Mouse (Mus musculus) frontal cortex, postnatal 14 days (tissue): ENCODE data around the gene Yrdc.

Experiments used
- DNase-seq, 2 experiments: peaks; one replicate each; pipeline ENCODE4 v3.0.0; 2022; ENCODE audit warnings: low spot score in 2 of 2

Yrdc gene

GRCm38 (mm10) chr4:124850261-124850913, at the start of gene Yrdc:
TSS of gene Yrdc (plus strand) at chr4:124850679.
- DNase-seq, result peak; percentile 86 to 93

- peak; percentile 75 to 84 for DNase-seq
These were observed 48.7 kb upstream of the Yrdc start, which contains the start of gene Mtf1 for GRCm38 (mm10) chr4:124801552-124802308. TSS of gene Mtf1 (plus strand) at chr4:124802104.

- DNase-seq, result peak; percentile 92 to 93
These were observed 47.9 kb upstream of the Yrdc start for GRCm38 (mm10) chr4:124802309-124803260.

- no peak for DNase-seq
These were observed 47.1 kb upstream of the Yrdc start for GRCm38 (mm10) chr4:124803406-124803805.

GRCm38 (mm10) chr4:124808511-124808910, 42.0 kb upstream of the Yrdc start:
- no peak for DNase-seq

- no peak for DNase-seq
These were observed 41.2 kb upstream of the Yrdc start for GRCm38 (mm10) chr4:124809136-124809883.

GRCm38 (mm10) chr4:124810056-124810455, 40.4 kb upstream of the Yrdc start:
- no peak for DNase-seq

GRCm38 (mm10) chr4:124811347-124811975, 39.0 kb upstream of the Yrdc start:
- DNase-seq, result peak in 1 of 2 experiments; percentile 28

GRCm38 (mm10) chr4:124815901-124816300, 34.6 kb upstream of the Yrdc start:
- no peak for DNase-seq

- no peak for DNase-seq
These were observed 32.7 kb upstream of the Yrdc start for GRCm38 (mm10) chr4:124817803-124818202.

- DNase-seq, result no peak
These were observed 31.6 kb upstream of the Yrdc start for GRCm38 (mm10) chr4:124818832-124819231.

GRCm38 (mm10) chr4:124824967-124825366, 25.5 kb upstream of the Yrdc start:
- no peak for DNase-seq

- DNase-seq, result no peak
These were observed 25.0 kb upstream of the Yrdc start for GRCm38 (mm10) chr4:124825371-124825965.

- no peak for DNase-seq
These were observed 20.8 kb upstream of the Yrdc start for GRCm38 (mm10) chr4:124829671-124830070.

GRCm38 (mm10) chr4:124832796-124833195, 17.7 kb upstream of the Yrdc start:
- DNase-seq, result no peak

- no peak for DNase-seq
These were observed 12.3 kb upstream of the Yrdc start for GRCm38 (mm10) chr4:124838035-124838700.

- DNase-seq, result no peak
These were observed 9.5 kb upstream of the Yrdc start for GRCm38 (mm10) chr4:124840998-124841397.

GRCm38 (mm10) chr4:124843493-124843892, 7.0 kb upstream of the Yrdc start:
- no peak for DNase-seq

GRCm38 (mm10) chr4:124847573-124847972, 2.9 kb upstream of the Yrdc start:
- DNase-seq, result peak; percentile 76 to 87
